Mouse (Mus musculus): Measurements from ENCODE around the gene Thg1l.

- TF ChIP-seq POLR2A (IDR thresholded peaks at IDR 0.05; ENCODE audit: insufficient read depth, low read length) (no peak), CTCF (IDR thresholded peaks at IDR 0.05; ENCODE audit: low read depth, low read length) (no peak)
These were observed 48.0 kb downstream of the Thg1l start for GRCm38 (mm10) chr11:45907301-45907700.
